ENCODE assay signal across 17 mouse cellular contexts in genomic region chr2:156646877-156647276, GRCm38 (mm10).
"Had no signal": no experiment of that assay in that cellular context is flagged by ENCODE, and none has a peak within 500 bp of the region (broad histone marks: within the 10 kb centered on the region; RNA-seq: fewer than 3 reads in every experiment).

No protein-coding gene starts in this region.

- ATAC-seq: liver, embryonic 12.5 days; liver, postnatal 0 days; lung, postnatal 0 days; midbrain, embryonic 13.5 days; midbrain, embryonic 15.5 days; midbrain, embryonic 16.5 days had no signal

- DNase-seq: left cerebral cortex, postnatal 4 days; liver; liver, embryonic 13.5 days; liver, postnatal 0 days; lung, adult 18-20 months; lung, adult 2 months; lung, embryonic 14.5 days; lung, postnatal 10 days; lung, postnatal 14 days; lung, postnatal 36 days; lung, postnatal 4 days; midbrain, embryonic 14.5 days had no signal
